12 mouse cellular contexts compared by ENCODE assay signal in genomic region chr1:79757161-79757560, GRCm38 (mm10). TPM values are rescaled to one million over a fixed set of nuclear protein-coding genes. Genes with fewer than 3 reads are reported as not detected.
DNase-seq lines count a peak whose midpoint lies in the region; ATAC-seq and TF ChIP-seq lines count a peak whose summit lies in the region.
"Had no signal": no experiment of that assay in that cellular context is flagged by ENCODE, and none has a peak within 500 bp of the region (broad histone marks: within the 10 kb centered on the region; RNA-seq: fewer than 3 reads in every experiment).

No protein-coding gene starts in this region.

- H3K9ac ChIP-seq in kidney, embryonic 14.5 days (ENCODE audit: low read depth, low read length) = no peak overlapping the region
- H3K9ac ChIP-seq in heart, embryonic 13.5 days = no peak overlapping the region
- no peak overlapping the region for H3K9ac ChIP-seq in kidney, postnatal 0 days (ENCODE audit: low read depth, low read length)

- no peak for ATAC-seq in kidney, embryonic 14.5 days (ENCODE audit: low FRiP score, low TSS enrichment)
- ATAC-seq in heart, embryonic 13.5 days (ENCODE audit: extremely low read depth, insufficient number of reproducible peaks, low FRiP score, low TSS enrichment) = no peak
- ATAC-seq in kidney, postnatal 0 days (replicated peaks; ENCODE audit: low FRiP score, low read depth) = no peak

- H3K36me3 ChIP-seq in kidney, adult 2 months (ENCODE audit: control insufficient read depth, insufficient read depth, low read length) = no peaks in the 10 kb centered on the region
- H3K36me3 ChIP-seq in kidney, embryonic 14.5 days (ENCODE audit: control insufficient read depth, insufficient read depth, low read length) = no peaks in the 10 kb centered on the region
- no peaks in the 10 kb centered on the region for H3K36me3 ChIP-seq in heart, embryonic 13.5 days
- H3K36me3 ChIP-seq in kidney, postnatal 0 days (ENCODE audit: insufficient read depth, low read length) = no peaks in the 10 kb centered on the region
- H3K36me3 ChIP-seq: hindbrain, embryonic 10.5 days; midbrain, embryonic 10.5 days had no signal

- DNase-seq in adrenal gland, adult (ENCODE audit: inconsistent age in 2 of 2, low spot score in 1 of 2) = peak; percentile 54 to 66
- no peak for DNase-seq in adrenal gland, postnatal 4 days (ENCODE audit: low spot score in 2 of 2)
- DNase-seq in kidney, adult 2 months = peak; percentile 82
- DNase-seq in kidney, postnatal 0 days (ENCODE audit: low spot score) = peak; percentile 51
- DNase-seq in Muller cell, postnatal 12 days (ENCODE audit: inconsistent ontology term) = no peak
- no peak for DNase-seq in cerebellum, postnatal 36 days
- DNase-seq: left cerebral cortex, postnatal 4 days; retina, postnatal 1 day had no signal

- WGBS in kidney, adult 2 months = 43% methylated on average over 7 of the region's 7 CpGs
- 55% methylated on average over 7 of the region's 7 CpGs for WGBS in kidney, embryonic 14.5 days
- WGBS in heart, embryonic 13.5 days = 63% methylated on average over 7 of the region's 7 CpGs
- 63% methylated on average over 7 of the region's 7 CpGs for WGBS in kidney, postnatal 0 days

- no peaks in the 10 kb centered on the region for H3K9me3 ChIP-seq in kidney, embryonic 14.5 days (ENCODE audit: control insufficient read depth, low read length)
- H3K9me3 ChIP-seq in heart, embryonic 13.5 days = no peaks in the 10 kb centered on the region
- H3K9me3 ChIP-seq in kidney, postnatal 0 days (replicated peaks; ENCODE audit: low read length) = no peaks in the 10 kb centered on the region
- H3K9me3 ChIP-seq: hindbrain, embryonic 10.5 days; midbrain, embryonic 10.5 days had no signal

- H3K4me1 ChIP-seq in kidney, adult 2 months (ENCODE audit: control insufficient read depth, insufficient read depth, low read length) = peaks cover 39% of the 10 kb centered on the region
- peaks cover 5% of the 10 kb centered on the region for H3K4me1 ChIP-seq in kidney, embryonic 14.5 days (ENCODE audit: control insufficient read depth, insufficient read depth, low read length)
- peaks cover 59% of the 10 kb centered on the region for H3K4me1 ChIP-seq in heart, embryonic 13.5 days
- H3K4me1 ChIP-seq in kidney, postnatal 0 days (replicated peaks; ENCODE audit: insufficient read depth, low read length) = no peaks in the 10 kb centered on the region; the same call in 1 of the 2 replicates

- H3K4me3 ChIP-seq in kidney, adult 2 months (ENCODE audit: insufficient read depth, low read depth, low read length) = no peak overlapping the region
- no peak overlapping the region for H3K4me3 ChIP-seq in kidney, embryonic 14.5 days (ENCODE audit: low read length)
- no peak overlapping the region for H3K4me3 ChIP-seq in heart, embryonic 13.5 days
- no peak overlapping the region for H3K4me3 ChIP-seq in kidney, postnatal 0 days (replicated peaks; ENCODE audit: low read depth, low read length)
- H3K4me3 ChIP-seq: hindbrain, embryonic 10.5 days; midbrain, embryonic 10.5 days had no signal

- no peaks in the 10 kb centered on the region for H3K27me3 ChIP-seq in kidney, adult 2 months (replicated peaks; ENCODE audit: control insufficient read depth, insufficient read depth, low read length)
- H3K27me3 ChIP-seq in kidney, embryonic 14.5 days (ENCODE audit: control insufficient read depth, insufficient read depth, low read length) = no peaks in the 10 kb centered on the region
- no peaks in the 10 kb centered on the region for H3K27me3 ChIP-seq in heart, embryonic 13.5 days (replicated peaks)
- no peaks in the 10 kb centered on the region for H3K27me3 ChIP-seq in kidney, postnatal 0 days (ENCODE audit: insufficient read depth, low read length)

- H3K27ac ChIP-seq in kidney, adult 2 months (ENCODE audit: insufficient read depth, low read depth, low read length) = peak overlapping the region; percentile 39
- H3K27ac ChIP-seq in kidney, embryonic 14.5 days (ENCODE audit: low read depth, low read length) = no peak overlapping the region
- H3K27ac ChIP-seq in heart, embryonic 13.5 days (replicated peaks) = peak overlapping the region; percentile 22
- 0 out of 2 replicates have a peak overlapping the region, but pooled peaks have one; percentile 11 for H3K27ac ChIP-seq in kidney, postnatal 0 days
- H3K27ac ChIP-seq: hindbrain, embryonic 10.5 days; midbrain, embryonic 10.5 days had no signal

- TF ChIP-seq CTCF in kidney, adult 2 months (conservative IDR thresholded peaks at IDR 0.05; ENCODE audit: insufficient read depth, insufficient read length, low read depth, low read length) = no peak
- TF ChIP-seq CTCF in kidney, postnatal 0 days (IDR thresholded peaks at IDR 0.05; ENCODE audit: low read depth) = no peak

- H3K4me2 ChIP-seq in kidney, embryonic 14.5 days (replicated peaks; ENCODE audit: low read depth, low read length) = no peak overlapping the region
- no peak overlapping the region for H3K4me2 ChIP-seq in heart, embryonic 13.5 days
- H3K4me2 ChIP-seq in kidney, postnatal 0 days (ENCODE audit: low read length) = no peak overlapping the region

- TF ChIP-seq POLR2A in kidney, adult 2 months (IDR thresholded peaks at IDR 0.05; ENCODE audit: low read depth, low read length) = no peak

RNA-seq across cellular contexts. Expression of gene Mrpl44, which starts 18.7 kb away (rescaled TPM):
- 10 to 100 TPM; 59.6 to 65.1 TPM for total RNA-seq in adrenal gland, postnatal 4 days (2021)
- 16.0 and 21.4 TPM in 2 replicates for polyA plus RNA-seq in kidney, adult 2 months (2012; rRNA removed)
- 48.6 and 57.3 TPM in 2 replicates for polyA plus RNA-seq in kidney, embryonic 14.5 days (2014; fragmentation: Nextera tagmentation; extraction: Ambion mirVana)
- 43.3 and 49.1 TPM in 2 replicates for polyA plus RNA-seq in heart, embryonic 13.5 days (2015; fragmentation: Nextera tagmentation; extraction: Ambion mirVana)
- 63.7 and 63.8 TPM in 2 replicates for polyA plus RNA-seq in kidney, postnatal 0 days (2015; fragmentation: Nextera tagmentation; extraction: Ambion mirVana)

RNA-seq across cellular contexts. Expression of gene Wdfy1, which starts 18.8 kb away (rescaled TPM):
- total RNA-seq in adrenal gland, postnatal 4 days (2021) = 10 to 100 TPM; 46.4 TPM
- 46.4 and 46.9 TPM in 2 replicates for polyA plus RNA-seq in kidney, adult 2 months (2012; rRNA removed)
- 26.3 and 38.8 TPM in 2 replicates for polyA plus RNA-seq in kidney, embryonic 14.5 days (2014; fragmentation: Nextera tagmentation; extraction: Ambion mirVana)
- 30.1 and 31.8 TPM in 2 replicates for polyA plus RNA-seq in heart, embryonic 13.5 days (2015; fragmentation: Nextera tagmentation; extraction: Ambion mirVana)
- 48.4 and 49.2 TPM in 2 replicates for polyA plus RNA-seq in kidney, postnatal 0 days (2015; fragmentation: Nextera tagmentation; extraction: Ambion mirVana)

Comparison
In these comparisons a context has a peak if more than half of its experiments do, and no peak if none do; other contexts are left out.
1. DNase-seq: peak in adrenal gland, adult (2 of 2), kidney, adult 2 months (single experiment) and kidney, postnatal 0 days (single experiment); none in adrenal gland, postnatal 4 days (0 of 2), Muller cell, postnatal 12 days (single experiment) and cerebellum, postnatal 36 days (0 of 2).